Mouse (Mus musculus) monocyte, adult 5-6 weeks (primary cell): Measurements from ENCODE around the gene Stom. TPM values are rescaled to one million over a fixed set of nuclear protein-coding genes. Genes with fewer than 3 reads are reported as not detected.
A peak's percentile ranks its signal among the peaks of the same experiment; 100 is the strongest.

Experiments used
- ATAC-seq: fragments of 153-309, 156-312 bp; replicated peaks from 2 replicates; pipeline ENCODE4 v1.8.0; 2017; ENCODE audit warnings: mild to moderate bottlenecking; ENCODE audit not compliant: low TSS enrichment, insufficient number of reproducible peaks, severe bottlenecking, poor library complexity, low FRiP score
- total RNA-seq: library from RNA; stranded (forward); fragments of 200-1000, 200-491, 200-594 nt; gene quantifications from 3 replicates; pipeline ENCODE4 v1.2.3, GENCODE M21; 2017

Gene Stom
- total RNA-seq, 1 experiment from 2014 or later = 70.6 TPM

DNA sequence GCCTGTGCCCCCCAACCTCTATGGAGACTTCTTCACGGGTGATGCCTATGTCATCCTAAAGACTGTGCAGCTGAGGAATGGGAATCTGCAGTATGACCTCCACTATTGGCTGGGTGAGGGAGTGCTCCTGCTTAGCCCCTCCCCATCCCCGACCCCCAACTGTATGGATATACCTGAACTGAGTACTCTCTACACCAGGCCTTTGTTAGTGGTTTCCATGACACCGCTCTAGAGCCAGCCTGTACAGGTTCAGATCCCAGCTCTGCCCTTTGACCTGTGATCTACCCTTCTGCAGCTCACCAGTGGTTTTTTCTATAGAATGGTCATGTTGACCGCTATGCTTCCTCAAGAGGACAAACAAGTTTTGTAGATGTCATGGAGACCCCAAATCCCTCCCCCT lies 52.8 kb downstream of the Stom start:
- no peak for ATAC-seq

DNA sequence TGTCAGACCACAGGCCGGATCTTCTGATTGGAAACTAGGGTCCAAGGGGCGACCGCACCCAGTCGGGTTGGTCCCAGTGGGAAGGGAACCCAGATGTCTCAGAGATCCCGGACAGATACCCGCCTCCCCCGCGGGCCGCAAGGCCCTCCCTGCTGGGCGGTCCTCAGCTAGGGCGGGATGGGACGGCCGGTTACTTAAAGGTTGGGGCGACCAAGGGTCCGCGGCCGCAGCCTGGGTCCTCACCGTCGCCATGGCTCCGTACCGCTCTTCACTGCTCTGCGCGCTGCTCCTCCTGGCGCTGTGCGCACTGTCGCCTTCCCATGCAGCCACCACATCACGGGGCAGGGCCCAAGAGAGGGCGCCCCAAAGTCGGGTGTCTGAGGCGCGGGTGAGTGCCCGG lies 54.6 kb downstream of the Stom start:
- no peak for ATAC-seq

GRCm38 (mm10) chr2:35280001-35280400 lies 56.8 kb downstream of the Stom start:
- no peak for ATAC-seq

DNA sequence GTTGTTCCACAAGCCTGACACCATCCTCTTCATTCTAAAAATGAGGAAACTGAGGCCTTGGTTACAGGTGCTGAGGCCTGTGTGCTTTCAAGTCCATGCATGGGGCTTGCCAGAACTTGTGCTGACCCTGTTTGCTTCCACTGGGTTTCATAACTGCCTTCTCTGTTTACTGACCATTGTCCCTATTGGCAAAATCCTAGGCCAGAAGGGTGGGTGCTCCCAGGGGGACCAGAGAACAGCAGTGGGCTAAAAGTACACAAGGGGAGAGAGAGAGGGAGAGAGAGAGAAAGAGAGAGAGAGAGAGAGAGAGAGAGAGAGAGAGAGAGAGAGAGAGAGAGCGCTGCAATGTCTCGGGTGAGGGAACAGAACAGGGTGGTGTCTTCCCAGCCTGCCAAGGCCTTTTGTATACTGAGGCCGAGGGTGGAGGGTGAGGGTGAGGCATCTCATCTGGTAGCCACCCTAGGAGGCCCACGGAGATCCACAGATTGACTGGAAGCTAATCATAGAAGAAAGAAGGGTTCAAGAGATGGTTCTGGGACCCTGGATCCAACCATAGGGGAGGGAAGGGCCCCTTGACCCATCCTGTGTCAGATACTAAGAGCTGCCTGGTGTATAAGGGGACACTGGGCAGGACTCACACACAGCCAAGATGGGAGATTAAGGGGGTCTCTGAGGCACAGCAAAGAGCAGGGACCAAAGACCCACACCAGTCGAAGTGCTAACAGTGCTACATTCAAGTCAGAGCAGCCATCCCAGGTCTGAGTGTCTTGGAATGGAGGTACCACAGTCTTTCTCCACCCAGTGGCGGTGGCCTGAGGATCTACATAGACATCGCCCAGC lies 58.2 kb downstream of the Stom start:
- ATAC-seq = no peak

DNA sequence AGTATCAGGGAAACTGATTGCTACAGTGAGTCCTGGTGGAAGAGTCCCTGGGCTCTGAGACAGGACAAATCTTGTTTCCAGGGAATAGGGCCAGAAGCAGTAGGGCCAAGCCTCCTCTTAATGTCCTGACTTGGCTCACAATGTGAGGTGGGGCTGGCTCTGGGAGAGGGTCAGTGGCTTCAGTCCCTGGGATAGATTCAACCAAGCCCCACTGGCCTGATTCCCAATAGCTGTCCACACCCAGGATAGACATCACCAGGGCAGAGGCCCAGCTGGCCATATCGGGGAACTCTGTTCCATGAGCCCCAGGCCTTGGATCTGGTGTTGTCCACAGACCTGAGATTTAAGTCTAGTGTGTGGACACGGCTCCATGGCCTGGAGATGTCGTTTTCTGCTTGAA lies 59.1 kb downstream of the Stom start:
- ATAC-seq = no peak

- ATAC-seq = no peak
Measured at GRCm38 (mm10) chr2:35273536-35273935, 63.2 kb downstream of the Stom start.

GRCm38 (mm10) chr2:35272881-35273280 lies 63.9 kb downstream of the Stom start:
- ATAC-seq = no peak

- no peak for ATAC-seq
Measured at GRCm38 (mm10) chr2:35271817-35272216, 65.0 kb downstream of the Stom start.

- peak; percentile 72 for ATAC-seq
Measured at GRCm38 (mm10) chr2:35270531-35270984, 66.2 kb downstream of the Stom start.

DNA sequence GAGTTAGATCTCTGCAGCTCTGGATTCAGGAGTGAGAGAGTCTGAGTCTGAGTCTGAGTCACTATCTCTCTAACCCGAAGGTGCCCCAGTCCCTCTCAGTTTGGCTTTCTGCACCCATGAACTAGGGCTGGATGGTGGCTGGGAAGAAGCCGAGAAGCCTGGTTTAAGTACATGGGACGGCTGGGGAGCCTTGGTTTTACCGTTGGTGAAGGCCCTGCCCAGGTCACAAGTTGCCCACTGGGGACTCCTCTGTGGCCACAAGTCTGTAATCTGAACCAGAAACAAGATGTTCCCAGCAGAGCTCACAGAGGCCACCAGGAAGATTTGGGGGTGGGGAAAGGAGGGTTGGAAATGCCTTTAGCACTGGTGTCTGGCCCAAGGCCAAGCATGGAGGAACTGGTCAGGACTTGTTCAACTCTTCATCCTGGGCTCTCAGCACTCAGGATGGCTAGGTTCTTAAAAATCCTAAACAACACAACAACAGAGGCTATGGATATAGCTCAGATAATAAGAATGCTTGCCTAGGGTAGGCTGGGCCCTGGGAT lies 67.0 kb downstream of the Stom start:
- no peak for ATAC-seq

GRCm38 (mm10) chr2:35269136-35269535 lies 67.6 kb downstream of the Stom start:
- no peak for ATAC-seq

DNA sequence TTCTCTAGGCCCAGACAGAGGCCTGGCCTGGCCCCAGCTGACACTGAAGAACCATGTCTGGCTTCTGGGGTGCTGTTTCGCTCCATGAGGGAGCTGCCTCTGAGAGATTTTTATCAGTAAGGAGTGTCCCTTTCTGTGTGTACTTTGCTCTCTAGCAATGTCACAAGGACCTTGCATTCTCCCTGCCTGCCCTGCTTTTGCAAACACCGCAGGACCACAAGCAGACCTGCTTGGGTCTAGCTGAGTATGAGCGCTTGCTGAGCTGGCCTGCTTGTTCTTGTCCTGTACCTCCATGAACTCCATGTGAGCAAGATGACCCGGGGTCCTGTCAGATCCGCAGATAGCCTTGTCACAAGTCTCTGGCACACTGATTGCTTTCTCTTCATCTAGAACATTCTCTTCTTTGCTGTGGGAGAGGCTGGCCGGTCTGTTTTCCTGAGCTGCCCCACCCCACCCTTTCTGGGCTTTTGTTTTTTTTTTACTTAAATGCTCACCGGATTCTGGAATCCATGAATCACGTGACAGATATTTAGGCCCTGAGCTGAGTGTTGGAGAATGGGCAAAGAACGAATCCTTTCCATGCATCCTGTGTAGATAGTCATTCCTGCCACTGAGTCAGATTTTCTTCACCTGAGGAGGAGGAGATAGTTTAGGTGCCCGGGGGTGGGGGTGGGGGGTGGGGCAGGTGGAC lies 68.8 kb downstream of the Stom start:
- ATAC-seq = no peak

DNA sequence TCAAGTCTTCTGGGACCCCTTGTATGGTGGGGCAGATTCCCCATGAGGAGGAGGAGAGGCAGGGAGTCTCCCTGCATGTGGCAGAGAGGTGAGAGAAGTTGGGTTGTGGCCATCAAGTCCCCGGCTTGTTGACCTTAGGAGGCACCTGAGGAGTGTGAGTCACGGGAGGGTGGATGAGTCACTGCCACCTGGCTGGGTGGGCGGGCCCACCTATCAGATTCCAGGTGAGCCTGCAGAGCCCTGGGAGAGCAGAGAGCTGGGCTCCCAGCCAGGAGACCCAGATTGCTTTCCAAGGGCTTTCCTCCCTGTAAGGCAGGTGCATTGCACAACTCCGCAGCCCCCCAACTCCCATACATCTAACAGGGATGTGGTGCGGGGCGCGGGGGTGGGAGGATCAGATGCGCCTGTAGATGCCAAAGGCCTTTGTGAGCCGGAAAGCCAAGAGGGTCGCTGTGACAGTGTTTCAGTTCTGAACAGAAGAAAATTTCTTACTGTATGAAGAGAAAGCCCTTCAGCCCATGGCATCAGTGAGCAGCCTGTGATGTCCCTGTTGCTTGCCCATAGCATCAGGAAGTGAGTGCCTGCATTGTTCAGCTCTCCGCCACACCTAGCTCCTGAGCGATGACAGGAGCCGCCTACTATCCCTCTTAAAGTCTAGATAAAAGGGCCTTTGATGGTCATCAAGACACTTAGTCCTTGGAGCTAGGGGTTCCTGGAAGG lies 69.5 kb downstream of the Stom start:
- no peak for ATAC-seq

- ATAC-seq = no peak
Measured at GRCm38 (mm10) chr2:35266251-35266905, 70.4 kb downstream of the Stom start.

- no peak for ATAC-seq
Measured at GRCm38 (mm10) chr2:35265775-35266174, 71.0 kb downstream of the Stom start.

DNA sequence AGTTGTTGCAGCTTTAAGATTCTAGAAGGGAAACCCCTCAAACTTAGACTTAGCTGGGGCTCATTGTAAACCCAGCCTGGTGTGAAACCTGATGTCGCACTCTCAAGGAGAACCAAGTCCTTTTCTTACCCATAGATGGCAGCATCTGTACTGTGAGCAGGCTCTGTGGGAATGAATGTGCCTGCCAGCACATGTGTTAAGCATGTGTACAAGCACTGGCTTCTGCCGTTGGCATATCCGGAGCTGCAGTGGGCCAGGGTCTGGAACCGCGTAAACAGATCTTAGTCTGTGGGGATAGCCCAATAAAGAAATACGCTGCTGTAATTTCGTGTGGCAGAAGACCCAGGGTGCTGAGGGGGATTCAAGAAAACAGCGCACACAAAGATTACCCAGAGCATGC lies 71.5 kb downstream of the Stom start:
- ATAC-seq = peak; percentile 59; the same call in 1 of the 2 replicates

DNA sequence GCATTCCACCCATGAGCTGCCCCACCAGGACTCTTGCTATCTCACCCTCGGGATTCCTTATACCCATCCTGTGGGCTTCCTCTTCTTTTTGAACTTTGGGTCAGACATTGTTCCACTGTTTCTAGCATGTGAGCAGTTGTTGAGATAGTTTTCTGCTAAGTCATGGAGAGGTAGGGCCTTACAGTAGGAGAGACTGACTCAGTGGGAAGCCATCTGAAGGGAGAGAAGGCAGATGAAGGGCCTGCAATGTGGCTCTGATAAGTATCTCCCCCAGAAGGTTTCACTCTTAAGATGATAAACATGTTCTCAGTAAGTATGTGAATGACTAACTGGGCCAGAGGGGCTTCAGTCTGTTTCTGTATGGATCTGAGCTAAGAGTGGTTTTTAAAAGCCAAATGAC lies 72.7 kb downstream of the Stom start:
- ATAC-seq = no peak
